Mouse (Mus musculus) lung, postnatal 0 days (tissue): Measurements from ENCODE around the gene Fgf2. TPM values are rescaled to one million over a fixed set of nuclear protein-coding genes. Genes with fewer than 3 reads are reported as not detected.

Experiments used
- ATAC-seq: fragments of 200-750 bp; cut with Nextera tagmentation; 2 replicates; pipeline ENCODE4 v1.8.0; 2017; ENCODE audit warnings: moderate library complexity
- DNase-seq: peaks from one replicate; pipeline ENCODE4 v3.0.0-alpha.2; 2016; ENCODE audit warnings: low spot score
- H3K27ac ChIP-seq: fragments of 300-500 bp; sonication (generic); 2 replicates; pipeline ENCODE4 v1.5.1; 2014; ENCODE audit warnings: antibody characterized with exemption, mild to moderate bottlenecking, low read length, mixed read lengths
- H3K27me3 ChIP-seq: fragments of 300-500 bp; sonication (generic); replicated peaks from 2 replicates; pipeline ENCODE4 v1.6.1; 2014; ENCODE audit warnings: low read length, mixed read lengths; ENCODE audit not compliant: insufficient read depth
- H3K36me3 ChIP-seq: fragments of 300-500 bp; sonication (generic); 2 replicates; pipeline ENCODE4 v1.6.1; 2014; ENCODE audit warnings: low read length, mixed read lengths; ENCODE audit not compliant: insufficient read depth
- H3K4me1 ChIP-seq: fragments of 300-500 bp; sonication (generic); 2 replicates; pipeline ENCODE4 v1.6.1; 2014; ENCODE audit warnings: antibody characterized with exemption, low read depth, low read length, mixed read lengths; ENCODE audit not compliant: insufficient read depth
- H3K4me2 ChIP-seq: fragments of 300-500 bp; sonication (generic); replicated peaks from 2 replicates; pipeline ENCODE4 v1.6.1; 2014; ENCODE audit warnings: low read depth, mild to moderate bottlenecking, low read length, moderate library complexity, mixed read lengths
- H3K4me3 ChIP-seq: fragments of 300-500 bp; sonication (generic); 2 replicates; pipeline ENCODE4 v1.5.1; 2014; ENCODE audit warnings: low read depth, low read length
- H3K9ac ChIP-seq: fragments of 300-500 bp; sonication (generic); replicated peaks from 2 replicates; pipeline ENCODE4 v1.6.1; 2014; ENCODE audit warnings: low read depth, mild to moderate bottlenecking
- H3K9me3 ChIP-seq: fragments of 300-500 bp; sonication (generic); 2 replicates; pipeline ENCODE4 v1.6.1; 2016; ENCODE audit warnings: low read length, mixed read lengths
- CTCF ChIP-seq: IDR thresholded peaks from 2 replicates; pipeline ENCODE4 v1.5.1; 2016; ENCODE audit warnings: antibody characterized with exemption, mild to moderate bottlenecking
- EP300 ChIP-seq: IDR thresholded peaks from 2 replicates; pipeline ENCODE4 v1.6.1; 2016; ENCODE audit warnings: antibody characterized with exemption, mild to moderate bottlenecking, control low read depth
- WGBS: fragments of 180-500 bp; shearing (Covaris S2); extraction: QIAGEN DNeasy Blood & Tissue Kit; methylation state at CpG from one replicate; pipeline ENCODE4 v1.1.7; 2014; 5-methylcytosine and 5-hydroxymethylcytosine counted together
- polyA plus RNA-seq: library from polyadenylated mRNA; unstranded; fragments of >200 nt; fragmentation: Nextera tagmentation; extraction: Ambion mirVana; gene quantifications from 2 replicates; pipeline ENCODE4 v1.2.1, GENCODE M21; 2015

Fgf2 gene
- polyA plus RNA-seq, 1 experiment from 2014 or later = 1.5 TPM

DNA sequence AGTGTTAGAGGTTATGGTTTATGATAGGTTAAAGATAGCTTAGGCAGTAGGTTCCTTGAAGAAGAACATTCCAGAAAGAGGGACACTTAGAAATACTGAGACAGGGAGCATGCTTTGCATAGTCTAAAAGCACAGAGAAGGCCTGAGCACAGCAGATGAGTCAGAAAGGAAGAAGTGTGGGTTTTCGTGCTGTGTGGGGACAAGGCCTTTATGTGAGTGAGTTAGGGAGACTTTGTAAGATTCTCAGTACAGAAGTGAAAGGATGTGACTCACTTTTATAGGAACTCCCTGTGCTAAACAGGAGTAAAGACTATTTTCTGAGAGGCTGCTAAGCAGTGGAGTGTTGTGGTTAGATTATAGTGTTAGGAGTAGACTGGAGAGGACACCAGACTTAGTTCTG, 34.8 kb upstream of the Fgf2 start:
- ATAC-seq (peak; percentile 35), DNase-seq (peak; percentile 63)
- Histone ChIP-seq H3K4me2 (peak overlapping the region; percentile 80), H3K9ac (no peak overlapping the region), H3K9me3 (no peaks in the 10 kb centered on the region), H3K27ac (peak overlapping the region; percentile 3; the same call in 1 of the 2 replicates), H3K4me1 (no peaks in the 10 kb centered on the region; the same call in 1 of the 2 replicates), H3K27me3 (no peaks in the 10 kb centered on the region), H3K36me3 (no peaks in the 10 kb centered on the region), H3K4me3 (peak overlapping the region; percentile 72; the same call in 1 of the 2 replicates)
- TF ChIP-seq CTCF = no peak
- TF ChIP-seq EP300 = no peak
- WGBS = 16% methylated on average over 1 of the region's 1 CpGs

DNA sequence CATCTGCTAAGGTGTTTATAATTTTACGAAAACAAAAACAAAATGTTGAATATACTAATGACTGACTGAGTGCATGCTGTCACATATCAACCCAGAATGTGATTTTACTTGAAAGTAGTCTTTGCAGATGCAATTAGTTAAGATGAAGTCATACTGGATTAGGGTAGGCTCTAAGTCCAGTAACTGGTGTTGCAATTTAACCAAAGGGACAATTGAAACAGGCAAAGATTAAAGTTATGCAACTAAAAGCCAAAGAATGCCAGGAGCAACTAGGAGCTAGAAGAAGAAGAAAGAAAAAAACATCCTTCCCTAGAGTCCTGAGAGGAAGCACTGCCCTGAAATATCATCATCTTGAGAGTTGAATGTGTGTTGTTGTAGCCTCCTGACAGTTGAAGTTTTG, 31.9 kb upstream of the Fgf2 start:
- H3K4me1 ChIP-seq = no peaks in the 10 kb centered on the region; the same call in 1 of the 2 replicates
- H3K4me2 ChIP-seq = no peak overlapping the region
- ATAC-seq (no peak), DNase-seq (no peak)
- H3K9me3 ChIP-seq = no peaks in the 10 kb centered on the region
- H3K4me3 ChIP-seq = no peak overlapping the region
- H3K36me3 ChIP-seq = no peaks in the 10 kb centered on the region
- H3K27ac ChIP-seq = no peak overlapping the region
- WGBS = 91% methylated on average over 1 of the region's 1 CpGs
- no peak overlapping the region for H3K9ac ChIP-seq
- H3K27me3 ChIP-seq = no peaks in the 10 kb centered on the region
- TF ChIP-seq CTCF (no peak), EP300 (no peak)

DNA sequence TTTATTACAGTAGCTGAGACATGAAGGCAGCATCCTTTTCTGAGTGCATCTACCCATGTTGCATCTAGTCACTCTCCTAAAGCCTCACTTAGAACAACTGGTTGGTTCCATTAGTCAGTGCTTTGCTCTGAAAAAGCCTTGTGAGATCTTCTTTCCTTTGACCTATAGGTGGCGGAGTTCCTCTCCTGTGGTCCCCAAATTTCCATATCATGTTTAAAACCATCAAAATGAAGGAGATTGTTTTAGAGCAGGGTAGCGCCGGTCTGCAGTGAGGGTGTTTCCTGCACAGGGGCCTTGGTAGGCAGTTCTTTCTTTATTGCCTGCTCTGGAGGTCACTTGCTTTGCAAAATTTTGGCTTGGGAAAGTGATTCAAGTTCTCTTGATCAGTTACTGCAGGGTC, 23.8 kb upstream of the Fgf2 start:
- H3K9ac ChIP-seq = no peak overlapping the region
- ATAC-seq = peak; percentile 43
- peak; percentile 71 for DNase-seq

DNA sequence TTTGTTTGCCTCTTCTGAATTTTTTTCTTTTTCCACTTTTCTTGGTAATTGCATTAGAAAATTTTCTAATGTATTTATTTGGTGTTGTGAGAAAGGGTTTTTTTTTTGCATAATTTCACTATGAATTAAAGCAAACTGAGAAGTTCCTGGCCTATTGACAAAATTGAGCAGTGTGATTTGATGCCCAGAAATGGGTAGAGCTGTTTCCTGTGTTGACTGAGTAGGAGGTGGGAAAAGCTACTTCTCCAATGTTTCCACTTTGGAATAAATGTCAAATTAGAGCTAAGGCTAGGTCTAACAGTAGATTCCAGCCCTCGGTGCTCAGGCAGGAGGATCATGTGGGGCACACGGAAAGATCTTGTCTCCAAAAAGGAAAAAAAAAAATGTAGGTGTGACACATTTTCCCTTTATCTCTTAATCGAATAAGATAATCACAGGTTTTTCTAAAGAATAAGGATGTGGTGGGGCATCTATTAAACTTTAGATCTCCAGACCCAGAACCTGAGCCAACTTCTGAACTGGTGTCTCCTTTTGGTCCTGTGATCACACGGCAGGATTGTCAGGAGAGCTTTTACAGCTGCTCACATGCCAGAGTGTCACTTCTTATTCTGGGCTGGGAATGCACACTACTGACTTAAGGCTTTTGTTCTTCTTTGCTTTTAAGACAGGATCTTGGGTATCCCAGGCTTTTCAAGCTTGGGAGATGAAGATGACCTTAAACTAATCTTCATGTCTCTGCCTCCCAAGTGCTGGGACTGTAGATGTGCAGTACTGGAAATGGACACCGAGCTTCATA, 22.6 kb upstream of the Fgf2 start:
- H3K9ac ChIP-seq = no peak overlapping the region
- H3K27me3 ChIP-seq = no peaks in the 10 kb centered on the region
- TF ChIP-seq CTCF = no peak
- no peak for TF ChIP-seq EP300
- no peak overlapping the region; the same call in 1 of the 2 replicates for H3K27ac ChIP-seq
- H3K4me3 ChIP-seq = no peak overlapping the region
- WGBS = 68% methylated on average over 5 of the region's 5 CpGs
- no peaks in the 10 kb centered on the region for H3K36me3 ChIP-seq
- no peaks in the 10 kb centered on the region for H3K9me3 ChIP-seq
- H3K4me1 ChIP-seq = peaks cover 5% of the 10 kb centered on the region
- DNase-seq = peak; percentile 50
- H3K4me2 ChIP-seq = no peak overlapping the region
- peak; percentile 32; the same call in 1 of the 2 replicates for ATAC-seq

More for the DNA sequence above, 23.8 kb upstream of the Fgf2 start:
- TF ChIP-seq EP300 (no peak), CTCF (peak; percentile 75)
- Histone ChIP-seq H3K27me3 (no peaks in the 10 kb centered on the region), H3K4me2 (no peak overlapping the region), H3K27ac (no peak overlapping the region), H3K4me1 (peaks cover 5% of the 10 kb centered on the region), H3K9me3 (no peaks in the 10 kb centered on the region), H3K4me3 (no peak overlapping the region), H3K36me3 (no peaks in the 10 kb centered on the region)
- WGBS = 33% methylated on average over 3 of the region's 3 CpGs

DNA sequence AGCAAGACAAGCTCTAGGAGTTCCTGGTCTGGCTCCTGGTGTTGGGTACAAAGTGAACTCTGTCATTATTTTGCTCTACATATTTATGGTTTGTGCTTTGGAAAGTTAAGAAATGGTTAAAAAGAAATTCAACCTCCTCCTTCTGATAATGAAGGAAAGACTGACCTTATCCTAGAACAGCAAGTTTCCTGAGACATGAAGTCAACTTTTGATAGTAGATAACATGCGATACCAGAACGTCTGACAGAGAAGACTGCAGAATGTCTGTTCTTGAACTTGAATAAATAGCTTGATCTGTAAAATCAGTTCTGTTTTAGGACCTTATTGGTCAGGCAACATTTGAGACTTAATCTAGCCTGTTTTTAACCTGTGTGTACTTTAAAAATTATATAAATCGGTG, 21.5 kb upstream of the Fgf2 start:
- Histone ChIP-seq H3K27ac (no peak overlapping the region), H3K9me3 (no peaks in the 10 kb centered on the region), H3K36me3 (no peaks in the 10 kb centered on the region), H3K27me3 (no peaks in the 10 kb centered on the region), H3K4me1 (peaks cover 5% of the 10 kb centered on the region), H3K4me3 (no peak overlapping the region), H3K9ac (no peak overlapping the region), H3K4me2 (no peak overlapping the region)
- 75% methylated on average over 3 of the region's 3 CpGs for WGBS
- no peak for DNase-seq
- ATAC-seq = no peak
- no peak for TF ChIP-seq EP300
- TF ChIP-seq CTCF = no peak

DNA sequence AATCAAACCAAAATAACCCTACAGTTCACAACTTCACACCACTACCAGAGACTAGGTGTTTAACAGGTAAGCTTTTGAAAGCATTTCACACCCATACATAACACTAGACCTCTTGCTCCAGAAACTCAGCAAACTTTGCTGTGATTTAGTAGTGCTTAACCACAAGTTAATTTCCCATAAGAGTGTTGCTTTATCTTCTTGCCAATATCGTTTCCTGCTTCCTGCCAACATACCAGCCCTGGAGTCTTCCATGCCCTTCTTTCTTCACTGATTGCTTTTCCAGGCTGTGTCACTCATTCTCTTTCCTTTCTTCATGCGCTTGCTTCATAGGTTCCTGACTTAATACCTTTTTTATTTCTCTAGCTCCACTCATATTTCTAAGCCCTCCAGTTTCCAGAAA, 19.7 kb upstream of the Fgf2 start:
- ATAC-seq (no peak), DNase-seq (peak; percentile 22)
- Histone ChIP-seq H3K4me3 (no peak overlapping the region), H3K9ac (no peak overlapping the region), H3K4me2 (no peak overlapping the region), H3K36me3 (no peaks in the 10 kb centered on the region), H3K4me1 (peaks cover 5% of the 10 kb centered on the region), H3K27me3 (no peaks in the 10 kb centered on the region), H3K27ac (peak overlapping the region; percentile 16; the same call in 1 of the 2 replicates), H3K9me3 (no peaks in the 10 kb centered on the region)
- TF ChIP-seq CTCF (no peak), EP300 (no peak)
- WGBS = 41% methylated on average over 2 of the region's 2 CpGs
